Mouse (Mus musculus) spleen, adult 2 months (tissue): ENCODE data around the gene Hs6st3.

Experiments
- CTCF ChIP-seq: fragments of 200-500 bp; IDR thresholded peaks from 2 replicates; pipeline ENCODE4 v1.5.1; 2011; ENCODE audit warnings: mild to moderate bottlenecking, inconsistent platforms; ENCODE audit not compliant: insufficient read depth, insufficient read length, insufficient replicate concordance; ENCODE audit errors: extremely low read depth
- POLR2A ChIP-seq: fragments of 200-500 bp; IDR thresholded peaks from 2 replicates; pipeline ENCODE4 v1.6.1; 2011; ENCODE audit warnings: low read depth, low read length, inconsistent platforms

GRCm38 (mm10) chr14:119731436-119732080, 593.4 kb downstream of the Hs6st3 start:
- TF ChIP-seq CTCF, result no peak
- TF ChIP-seq POLR2A, result no peak
